Mouse (Mus musculus) kidney, embryonic 14.5 days (tissue): ENCODE measurements around the gene Slc16a5. TPM values are rescaled to one million over a fixed set of nuclear protein-coding genes. Genes with fewer than 3 reads are reported as not detected.
A peak's percentile ranks its signal among the peaks of the same experiment; 100 is the strongest.

ENCODE experiments used
- ATAC-seq: fragments of 200-750 bp; cut with Nextera tagmentation; 2 replicates; pipeline ENCODE4 v1.8.0; 2017; ENCODE audit warnings: moderate number of reproducible peaks, mild to moderate bottlenecking, moderate TSS enrichment, moderate library complexity; ENCODE audit not compliant: low FRiP score, low TSS enrichment
- H3K27ac ChIP-seq: fragments of 300-500 bp; sonication (generic); 2 replicates; pipeline ENCODE4 v1.5.1; 2014; ENCODE audit warnings: low read depth, mild to moderate bottlenecking, low read length, moderate library complexity, mixed read lengths
- H3K27me3 ChIP-seq: fragments of 300-500 bp; sonication (generic); 2 replicates; pipeline ENCODE4 v1.6.1; 2014; ENCODE audit warnings: mild to moderate bottlenecking, low read length; ENCODE audit not compliant: control insufficient read depth, insufficient read depth
- H3K36me3 ChIP-seq: fragments of 300-500 bp; sonication (generic); 2 replicates; pipeline ENCODE4 v1.6.1; 2014; ENCODE audit warnings: low read length, mixed read lengths; ENCODE audit not compliant: control insufficient read depth, insufficient read depth
- H3K4me1 ChIP-seq: fragments of 300-500 bp; sonication (generic); 2 replicates; pipeline ENCODE4 v1.6.1; 2014; ENCODE audit warnings: low read length, mixed read lengths; ENCODE audit not compliant: control insufficient read depth, insufficient read depth
- H3K4me2 ChIP-seq: fragments of 300-500 bp; sonication (generic); replicated peaks from 2 replicates; pipeline ENCODE4 v1.6.1; 2014; ENCODE audit warnings: low read depth, mild to moderate bottlenecking, low read length
- H3K4me3 ChIP-seq: fragments of 300-500 bp; sonication (generic); 2 replicates; pipeline ENCODE4 v1.5.1; 2014; ENCODE audit warnings: mild to moderate bottlenecking, low read length
- H3K9ac ChIP-seq: fragments of 300-500 bp; sonication (generic); 2 replicates; pipeline ENCODE4 v1.6.1; 2014; ENCODE audit warnings: low read depth, mild to moderate bottlenecking, low read length, moderate library complexity
- H3K9me3 ChIP-seq: fragments of 300-500 bp; sonication (generic); 2 replicates; pipeline ENCODE4 v1.6.1; 2016; ENCODE audit warnings: low read length; ENCODE audit not compliant: control insufficient read depth
- WGBS: fragments of 180-500 bp; shearing (Covaris S2); extraction: QIAGEN DNeasy Blood & Tissue Kit; methylation state at CpG from one replicate; pipeline ENCODE4 v1.1.7; 2014; 5-methylcytosine and 5-hydroxymethylcytosine counted together
- polyA plus RNA-seq: library from polyadenylated mRNA; unstranded; fragments of >200 nt; fragmentation: Nextera tagmentation; extraction: Ambion mirVana; gene quantifications from 2 replicates; pipeline ENCODE4 v1.2.1, GENCODE M21; 2014

Slc16a5 gene
- polyA plus RNA-seq, 1 experiment from 2014 or later: 10.7 TPM

DNA sequence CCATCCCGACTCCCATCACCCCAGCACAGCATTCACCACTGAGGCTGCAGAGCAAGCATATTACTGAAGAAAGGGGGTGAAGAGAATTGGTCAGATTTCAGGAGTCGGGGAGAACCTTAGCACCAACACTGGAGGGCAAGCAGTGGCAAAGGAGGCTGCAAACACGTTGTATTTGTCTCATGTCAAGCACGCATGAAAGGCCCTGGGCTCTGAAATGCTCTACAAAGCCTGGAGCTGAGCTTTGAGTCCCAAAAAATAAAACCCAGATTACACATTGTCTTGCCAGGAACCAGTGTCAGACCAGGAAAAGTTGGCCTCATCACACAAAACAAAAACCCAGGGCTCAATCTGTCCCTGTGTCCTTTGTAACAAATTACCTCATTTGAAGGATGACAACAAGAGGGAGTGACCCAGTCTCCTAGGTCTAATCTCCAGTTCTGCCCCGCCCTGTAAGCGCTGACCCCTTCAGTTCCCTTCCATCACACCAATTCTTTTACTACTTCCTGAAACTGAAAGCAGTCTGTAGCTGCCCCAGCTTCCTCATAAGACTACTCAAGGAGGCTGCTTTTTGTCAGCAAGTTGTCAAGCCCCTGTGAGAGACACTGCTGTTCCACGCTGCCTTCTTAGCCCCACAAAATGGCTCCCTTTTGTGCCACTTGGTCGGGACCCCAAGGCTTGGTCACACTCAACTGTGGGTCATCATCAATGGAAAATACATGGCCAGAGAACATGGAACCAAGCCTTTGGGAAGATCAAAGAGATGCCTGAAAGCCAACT, 50.3 kb downstream of the Slc16a5 start:
- H3K9me3 ChIP-seq: no peaks in the 10 kb centered on the region
- peak overlapping the region; percentile 100 for H3K4me3 ChIP-seq
- WGBS: 17% methylated on average over 8 of the region's 8 CpGs
- no peaks in the 10 kb centered on the region for H3K27me3 ChIP-seq
- no peak overlapping the region for H3K27ac ChIP-seq
- H3K4me2 ChIP-seq: peak overlapping the region; percentile 69
- peak overlapping the region; percentile 97 for H3K9ac ChIP-seq
- peaks cover 32% of the 10 kb centered on the region for H3K4me1 ChIP-seq
- no peaks in the 10 kb centered on the region for H3K36me3 ChIP-seq
- ATAC-seq: no peak

DNA sequence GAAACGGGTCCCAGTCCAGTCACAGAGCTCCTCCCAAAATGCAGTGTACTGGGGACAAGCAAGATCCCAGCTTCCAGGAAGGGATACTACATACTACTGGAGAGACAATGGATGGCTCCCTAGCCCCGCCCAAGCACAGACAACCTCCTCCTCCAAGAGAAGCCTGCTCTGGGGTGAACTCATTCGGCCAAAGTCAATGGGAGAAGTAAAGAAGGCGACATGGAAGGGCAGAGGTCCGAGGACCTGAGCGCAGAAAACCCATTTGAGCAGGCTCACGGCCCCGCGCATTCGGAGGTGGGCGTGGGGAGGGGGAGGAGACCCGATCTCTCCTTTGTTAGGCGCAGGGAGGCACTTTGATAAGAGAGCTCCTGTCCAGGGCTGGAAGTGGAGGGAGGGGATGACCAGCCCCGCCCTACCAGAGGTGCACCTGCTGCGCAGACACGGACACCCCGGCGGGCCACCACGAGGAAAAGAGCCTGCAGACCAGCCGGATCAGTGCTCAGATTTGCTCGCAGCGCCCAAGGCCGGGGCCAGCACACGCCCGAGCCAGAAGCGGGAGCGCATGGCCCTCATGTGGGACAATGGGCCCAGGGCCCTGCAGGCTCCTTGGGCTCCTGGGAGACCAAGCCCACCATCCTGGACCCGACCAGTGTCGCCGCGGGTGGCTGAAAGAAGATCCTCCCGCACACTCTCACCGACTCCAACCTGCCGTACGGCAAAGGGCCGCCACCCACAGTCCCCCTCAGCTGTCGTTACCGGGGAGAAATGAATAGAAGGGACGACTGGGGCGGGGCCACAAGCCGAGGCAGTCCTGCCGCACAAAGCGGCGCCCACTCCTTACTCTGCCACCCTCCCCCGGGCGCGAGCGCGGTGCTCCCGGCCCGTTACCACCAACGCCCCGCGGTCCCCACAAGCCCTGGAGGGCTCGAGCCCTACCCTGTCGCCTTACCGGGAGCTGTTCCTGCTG, 51.3 kb downstream of the Slc16a5 start:
- peak overlapping the region; percentile 90 for H3K27ac ChIP-seq
- peak overlapping the region; percentile 69 for H3K4me2 ChIP-seq
- H3K9me3 ChIP-seq: no peaks in the 10 kb centered on the region
- H3K9ac ChIP-seq: peak overlapping the region; percentile 97
- peak; percentile 62 for ATAC-seq
- H3K4me3 ChIP-seq: peak overlapping the region; percentile 100
- H3K4me1 ChIP-seq: peaks cover 32% of the 10 kb centered on the region
- no peaks in the 10 kb centered on the region for H3K27me3 ChIP-seq
- no peaks in the 10 kb centered on the region for H3K36me3 ChIP-seq
- under 1% methylated on average over 57 of the region's 57 CpGs for WGBS

- peak within 1 kb of the TSS; percentile 100 for H3K4me3 ChIP-seq
- no peaks in the 10 kb centered on the region for H3K27me3 ChIP-seq
- peak within 1 kb of the TSS; percentile 90 for H3K27ac ChIP-seq
- no peaks in the 10 kb centered on the region for H3K36me3 ChIP-seq
- no peaks in the 10 kb centered on the region for H3K9me3 ChIP-seq
- H3K9ac ChIP-seq: peak within 1 kb of the TSS; percentile 97
- peaks cover 32% of the 10 kb centered on the region for H3K4me1 ChIP-seq
- under 1% methylated on average over 24 of the region's 24 CpGs for WGBS
- ATAC-seq: peak; percentile 97
- peak within 1 kb of the TSS; percentile 69 for H3K4me2 ChIP-seq
Observed at GRCm38 (mm10) chr11:115514238-115514663, 52.0 kb downstream of the Slc16a5 start, which contains the start of gene Jpt1. Gene Jpt1 (minus strand): TSS chr11:115514387.

DNA sequence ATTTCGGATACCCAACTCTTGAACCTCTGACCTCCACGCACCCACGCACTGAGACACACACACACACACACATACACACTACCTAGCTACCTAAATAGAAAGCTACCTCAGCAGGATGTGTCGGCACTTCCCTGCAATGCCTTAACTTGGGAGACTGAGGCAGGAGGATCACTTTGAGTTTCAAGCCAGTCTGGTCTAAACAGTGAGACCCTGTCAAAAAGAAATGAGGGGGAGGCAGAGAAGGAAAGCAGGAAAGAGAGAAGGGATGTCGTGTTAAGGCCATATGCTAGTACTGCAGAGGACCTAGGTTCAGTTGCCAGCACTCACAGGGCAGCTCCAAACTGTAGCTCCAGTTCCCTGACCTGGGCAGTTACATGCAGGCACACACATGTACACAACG, 52.7 kb downstream of the Slc16a5 start:
- Histone ChIP-seq H3K9me3 (no peaks in the 10 kb centered on the region), H3K4me3 (no peak overlapping the region), H3K4me1 (peaks cover 29% of the 10 kb centered on the region), H3K27ac (no peak overlapping the region), H3K4me2 (no peak overlapping the region), H3K27me3 (no peaks in the 10 kb centered on the region), H3K36me3 (no peaks in the 10 kb centered on the region), H3K9ac (peak overlapping the region; percentile 28; the same call in 1 of the 2 replicates)
- 65% methylated on average over 6 of the region's 6 CpGs for WGBS
- ATAC-seq: no peak

- no peak for ATAC-seq
- no peaks in the 10 kb centered on the region for H3K9me3 ChIP-seq
- H3K4me3 ChIP-seq: no peak overlapping the region
- no peak overlapping the region for H3K9ac ChIP-seq
- no peaks in the 10 kb centered on the region for H3K27me3 ChIP-seq
- H3K27ac ChIP-seq: no peak overlapping the region
- H3K4me1 ChIP-seq: peaks cover 11% of the 10 kb centered on the region
- no peak overlapping the region for H3K4me2 ChIP-seq
- WGBS: 83% methylated on average over 5 of the region's 5 CpGs
- peaks cover 1% of the 10 kb centered on the region; the same call in 1 of the 2 replicates for H3K36me3 ChIP-seq
Observed at GRCm38 (mm10) chr11:115516942-115517341, 54.7 kb downstream of the Slc16a5 start.

DNA sequence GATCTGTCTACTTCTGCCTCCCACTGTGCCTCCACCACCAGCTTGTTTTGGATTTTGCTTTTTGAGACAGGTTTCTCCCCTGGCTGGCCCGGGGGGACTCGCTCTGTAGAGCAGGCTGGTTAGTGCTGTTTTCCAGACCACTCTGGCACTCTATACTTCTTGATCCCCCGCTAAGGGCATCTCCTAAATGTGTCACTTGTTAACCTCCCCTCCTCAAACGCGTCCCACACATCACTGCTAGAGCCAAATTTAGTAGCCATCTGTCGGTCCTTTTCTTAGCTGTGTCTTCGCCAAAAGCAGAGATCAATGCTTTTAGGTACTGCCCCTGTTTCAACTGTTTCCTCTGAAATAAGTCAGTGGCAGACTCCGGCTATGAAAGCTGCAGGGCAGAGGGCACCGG, 56.4 kb downstream of the Slc16a5 start:
- H3K27me3 ChIP-seq: no peaks in the 10 kb centered on the region
- H3K9ac ChIP-seq: no peak overlapping the region
- ATAC-seq: no peak
- H3K4me2 ChIP-seq: no peak overlapping the region
- H3K9me3 ChIP-seq: no peaks in the 10 kb centered on the region
- H3K36me3 ChIP-seq: peaks cover 13% of the 10 kb centered on the region
- H3K4me1 ChIP-seq: no peaks in the 10 kb centered on the region
- no peak overlapping the region for H3K4me3 ChIP-seq
- H3K27ac ChIP-seq: no peak overlapping the region
- 43% methylated on average over 9 of the region's 9 CpGs for WGBS

DNA sequence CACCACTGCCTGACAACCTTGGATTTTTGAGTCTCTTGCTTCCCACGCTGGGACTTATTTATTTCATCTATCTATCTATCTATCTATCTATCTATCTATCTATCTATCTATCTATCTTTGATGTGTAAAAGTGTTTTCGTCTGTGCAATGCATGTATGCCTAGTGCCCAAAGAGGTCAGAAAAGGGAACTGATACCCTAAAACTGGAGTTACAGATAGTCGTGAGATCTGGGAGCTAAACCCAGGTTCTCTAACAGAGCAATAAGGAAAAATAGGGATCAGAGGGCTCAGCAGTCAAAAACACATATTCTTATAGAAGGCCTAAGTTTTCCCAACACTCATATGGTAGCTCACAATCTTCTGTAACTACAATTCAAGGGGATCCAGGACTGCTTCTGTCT, 57.3 kb downstream of the Slc16a5 start:
- Histone ChIP-seq H3K27me3 (no peaks in the 10 kb centered on the region), H3K36me3 (peaks cover 21% of the 10 kb centered on the region), H3K4me3 (no peak overlapping the region), H3K9ac (no peak overlapping the region), H3K27ac (no peak overlapping the region), H3K4me1 (no peaks in the 10 kb centered on the region), H3K4me2 (no peak overlapping the region), H3K9me3 (no peaks in the 10 kb centered on the region)
- no peak for ATAC-seq
- WGBS: 82% methylated on average over 3 of the region's 3 CpGs

- H3K4me1 ChIP-seq: no peaks in the 10 kb centered on the region
- H3K4me2 ChIP-seq: no peak overlapping the region
- H3K36me3 ChIP-seq: peaks cover 28% of the 10 kb centered on the region
- no peaks in the 10 kb centered on the region for H3K27me3 ChIP-seq
- no peak overlapping the region for H3K27ac ChIP-seq
- ATAC-seq: no peak
- no peak overlapping the region for H3K4me3 ChIP-seq
- WGBS: 86% methylated on average over 2 of the region's 2 CpGs
- no peaks in the 10 kb centered on the region for H3K9me3 ChIP-seq
- no peak overlapping the region for H3K9ac ChIP-seq
Observed at GRCm38 (mm10) chr11:115520218-115520617, 57.9 kb downstream of the Slc16a5 start.
